Mouse (Mus musculus) heart, adult 18-20 months (tissue): ENCODE measurements around the gene Mxi1. TPM values are rescaled to one million over a fixed set of nuclear protein-coding genes. Genes with fewer than 3 reads are reported as not detected.

Experiments
- DNase-seq, 2 experiments: peaks; one replicate each; pipeline ENCODE4 v3.0.0; 2021 to 2022; ENCODE audit warnings: mixed read lengths in 1 of 2
- total RNA-seq, 2 experiments: library from RNA; stranded (reverse); gene quantifications; 2 replicates each; pipeline ENCODE4 v1.2.3; 2021

Mxi1 gene
- total RNA-seq, 2 experiments from 2014 or later, result 37.8 to 42.7 TPM

DNA sequence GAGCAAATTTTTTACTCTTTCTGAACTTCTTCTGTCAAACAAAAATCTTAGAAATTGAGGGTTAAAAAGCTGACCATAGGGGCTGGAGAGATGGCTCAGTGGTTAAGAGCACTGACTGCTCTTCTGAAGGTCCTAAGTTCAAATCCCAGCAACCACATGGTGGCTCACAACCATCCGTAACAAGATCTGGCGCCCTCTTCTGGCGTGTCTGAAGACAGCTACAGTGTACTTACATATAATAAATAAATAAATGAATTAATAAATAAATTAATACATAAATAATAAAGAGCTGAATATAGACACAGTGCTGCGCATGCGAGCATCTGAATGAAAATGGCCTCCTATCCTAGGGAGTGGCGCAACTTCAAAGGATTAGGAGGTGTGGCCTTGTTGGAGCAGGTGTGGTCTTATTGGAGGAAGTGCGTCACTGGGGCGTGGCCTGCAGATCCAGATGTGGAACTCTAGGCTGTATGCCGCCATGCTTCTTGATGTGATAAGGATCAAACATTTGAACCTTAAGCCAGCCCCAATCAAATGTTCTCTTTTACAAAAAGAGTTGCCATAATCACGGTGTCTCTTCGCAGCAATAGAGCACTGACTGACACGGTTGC lies 12.2 kb downstream of the Mxi1 start:
- DNase-seq, result no peak

DNA sequence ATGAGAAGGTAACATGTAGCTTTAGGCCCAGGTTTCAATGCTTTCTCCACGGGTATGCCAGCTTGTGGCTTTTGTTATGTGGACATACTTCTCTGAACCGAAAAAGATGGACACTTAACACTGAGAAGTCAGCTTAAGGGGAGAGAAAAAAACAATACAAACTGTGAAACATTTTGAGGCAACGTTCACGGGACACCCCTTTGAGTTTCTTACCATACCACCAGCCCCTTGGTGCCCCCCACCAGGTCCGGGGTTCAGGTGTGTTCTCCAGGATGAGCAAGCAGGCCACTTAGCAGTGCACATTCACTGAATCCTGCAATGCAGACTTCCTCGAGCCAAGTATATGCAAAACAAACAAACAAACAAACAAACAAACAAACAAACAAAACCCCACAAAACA lies 14.5 kb downstream of the Mxi1 start:
- no peak for DNase-seq

DNA sequence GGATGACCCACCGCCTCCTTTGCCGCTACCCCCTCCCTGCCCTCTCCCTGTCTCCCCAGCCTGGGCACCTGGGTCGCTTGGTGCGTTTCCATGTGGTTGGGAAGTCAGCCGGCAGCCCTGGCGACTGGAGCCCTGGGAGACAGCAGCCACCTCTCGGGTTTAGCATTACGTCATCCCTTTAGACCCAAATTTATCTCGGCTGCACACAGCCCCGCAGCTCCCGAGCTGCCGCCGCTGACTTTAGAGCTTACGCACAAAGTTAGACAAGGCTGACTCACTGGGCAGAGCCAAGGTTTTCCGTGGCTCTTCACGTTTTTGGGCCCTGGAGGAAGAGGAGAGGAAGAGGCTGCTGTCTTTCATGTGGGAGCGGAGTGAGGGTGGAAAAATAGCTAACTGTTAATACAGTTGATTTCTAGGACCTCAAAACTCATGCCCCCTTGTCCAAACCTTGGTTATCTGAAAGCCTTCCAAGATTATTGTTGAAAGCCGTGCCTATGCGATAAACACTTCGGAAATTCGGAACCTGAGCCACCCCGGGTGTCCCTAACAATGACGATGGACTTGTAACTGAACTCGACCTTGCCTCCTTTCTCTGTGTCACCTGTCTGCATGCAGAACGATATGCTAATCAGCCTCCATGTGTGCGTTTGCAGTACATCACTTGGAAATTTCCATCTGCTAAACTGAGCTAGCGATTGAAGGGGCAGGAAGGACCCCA lies 15.4 kb downstream of the Mxi1 start:
- DNase-seq, result peak; percentile 80 to 86

GRCm38 (mm10) chr19:53328116-53328515 lies 17.8 kb downstream of the Mxi1 start:
- no peak for DNase-seq

GRCm38 (mm10) chr19:53329221-53329991 lies 19.1 kb downstream of the Mxi1 start:
- peak; percentile 92 to 94 for DNase-seq

- peak; percentile 81 to 83 for DNase-seq
These were observed 19.7 kb downstream of the Mxi1 start for GRCm38 (mm10) chr19:53329992-53330381.

DNA sequence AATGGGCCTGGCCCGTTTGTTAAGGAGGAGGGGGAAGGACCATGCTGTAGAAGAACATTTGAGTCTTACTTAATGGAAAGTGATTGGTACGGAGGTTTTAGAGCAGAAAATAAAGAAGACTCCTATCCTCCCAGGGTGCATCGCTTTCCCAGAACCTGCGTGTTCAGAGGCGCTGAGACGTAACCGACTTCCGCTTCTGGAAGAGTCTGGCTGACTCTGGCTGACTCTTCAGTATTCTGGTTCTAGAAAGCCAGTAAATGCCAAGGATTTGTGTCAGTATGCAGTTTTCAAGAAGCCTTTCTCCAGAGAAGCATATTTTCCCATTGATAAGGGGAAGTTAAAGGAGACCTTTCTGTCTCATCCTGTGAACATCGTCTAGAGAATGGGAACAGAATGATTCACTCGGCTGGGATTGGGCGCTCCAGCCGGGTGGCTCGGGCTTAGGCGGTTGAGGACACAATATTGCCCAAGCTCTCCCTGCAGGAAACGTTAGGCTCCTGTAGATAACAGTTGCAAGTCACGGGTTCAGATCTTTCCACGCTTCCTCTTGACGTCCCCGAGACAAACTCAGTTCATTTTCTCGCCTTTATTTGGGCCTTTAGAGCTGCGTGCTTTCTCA lies 21.7 kb downstream of the Mxi1 start:
- no peak for DNase-seq

- no peak for DNase-seq
These were observed 23.4 kb downstream of the Mxi1 start for GRCm38 (mm10) chr19:53333730-53334129.

GRCm38 (mm10) chr19:53335241-53335640 lies 24.9 kb downstream of the Mxi1 start:
- no peak for DNase-seq

- DNase-seq, result no peak
These were observed 30.1 kb downstream of the Mxi1 start for GRCm38 (mm10) chr19:53340423-53340822.

GRCm38 (mm10) chr19:53343174-53343881 lies 33.0 kb downstream of the Mxi1 start:
- no peak for DNase-seq

DNA sequence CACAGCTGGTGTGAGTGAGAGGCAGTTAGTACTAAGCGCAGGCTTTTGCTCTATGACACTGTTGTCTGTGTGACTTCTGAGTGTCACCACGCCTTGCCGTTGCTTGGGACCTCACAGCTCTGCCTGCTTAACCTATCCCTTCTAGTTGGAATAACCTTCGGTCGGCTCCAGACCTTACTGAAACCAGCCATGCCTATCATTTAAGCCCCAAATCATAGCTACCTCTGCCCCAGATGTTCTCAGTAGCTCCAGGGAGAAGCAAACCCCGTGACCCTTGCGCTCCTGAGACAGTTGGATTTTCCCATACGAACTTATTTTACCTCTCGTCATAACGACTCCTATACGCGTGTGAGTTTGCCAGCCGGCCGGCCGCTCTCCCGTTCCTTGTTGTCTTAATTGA lies 33.7 kb downstream of the Mxi1 start:
- no peak for DNase-seq

DNA sequence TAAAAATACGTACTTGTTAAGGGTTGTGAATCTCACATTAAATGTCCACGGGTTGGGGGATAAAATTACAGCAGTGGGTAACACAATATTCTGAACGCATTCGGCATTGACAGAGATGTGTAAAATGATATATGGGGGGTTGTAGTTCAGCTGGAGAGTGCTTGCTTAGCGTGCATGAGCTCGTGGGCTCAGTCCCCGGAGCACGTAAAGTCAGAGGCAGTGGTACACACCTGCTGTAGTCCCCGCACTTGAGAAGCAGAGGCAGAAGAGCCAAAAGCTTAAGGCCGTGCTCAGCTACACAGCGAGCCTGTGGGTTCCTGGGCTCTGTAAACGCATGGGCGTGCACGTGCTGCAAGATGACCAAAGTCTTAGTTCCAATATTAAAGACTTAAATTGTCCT lies 35.4 kb downstream of the Mxi1 start:
- no peak for DNase-seq

GRCm38 (mm10) chr19:53353864-53354263 lies 43.5 kb downstream of the Mxi1 start:
- peak in 1 of 2 experiments; percentile 22 for DNase-seq

GRCm38 (mm10) chr19:53354271-53355000 lies 44.1 kb downstream of the Mxi1 start:
- DNase-seq, result no peak

DNA sequence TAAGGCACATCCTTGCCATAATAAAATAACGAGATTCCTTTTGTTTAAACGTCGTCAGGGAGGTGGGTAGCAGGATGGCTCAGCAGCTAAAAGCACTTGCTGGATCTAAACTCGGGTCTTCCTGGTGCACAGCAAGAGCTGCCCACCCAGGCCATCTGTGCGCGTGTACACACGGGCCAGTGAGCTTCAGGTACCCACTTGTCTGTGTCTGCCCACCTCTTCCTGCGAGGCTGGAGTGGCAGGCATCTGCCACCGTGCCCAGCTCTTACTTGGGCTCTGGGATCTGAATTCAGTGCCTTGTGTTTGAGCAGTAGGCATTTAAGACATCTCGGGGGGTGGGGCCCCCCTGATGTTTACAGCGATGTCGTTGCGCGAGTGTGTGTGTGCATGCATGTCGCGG lies 44.7 kb downstream of the Mxi1 start:
- DNase-seq, result no peak

DNA sequence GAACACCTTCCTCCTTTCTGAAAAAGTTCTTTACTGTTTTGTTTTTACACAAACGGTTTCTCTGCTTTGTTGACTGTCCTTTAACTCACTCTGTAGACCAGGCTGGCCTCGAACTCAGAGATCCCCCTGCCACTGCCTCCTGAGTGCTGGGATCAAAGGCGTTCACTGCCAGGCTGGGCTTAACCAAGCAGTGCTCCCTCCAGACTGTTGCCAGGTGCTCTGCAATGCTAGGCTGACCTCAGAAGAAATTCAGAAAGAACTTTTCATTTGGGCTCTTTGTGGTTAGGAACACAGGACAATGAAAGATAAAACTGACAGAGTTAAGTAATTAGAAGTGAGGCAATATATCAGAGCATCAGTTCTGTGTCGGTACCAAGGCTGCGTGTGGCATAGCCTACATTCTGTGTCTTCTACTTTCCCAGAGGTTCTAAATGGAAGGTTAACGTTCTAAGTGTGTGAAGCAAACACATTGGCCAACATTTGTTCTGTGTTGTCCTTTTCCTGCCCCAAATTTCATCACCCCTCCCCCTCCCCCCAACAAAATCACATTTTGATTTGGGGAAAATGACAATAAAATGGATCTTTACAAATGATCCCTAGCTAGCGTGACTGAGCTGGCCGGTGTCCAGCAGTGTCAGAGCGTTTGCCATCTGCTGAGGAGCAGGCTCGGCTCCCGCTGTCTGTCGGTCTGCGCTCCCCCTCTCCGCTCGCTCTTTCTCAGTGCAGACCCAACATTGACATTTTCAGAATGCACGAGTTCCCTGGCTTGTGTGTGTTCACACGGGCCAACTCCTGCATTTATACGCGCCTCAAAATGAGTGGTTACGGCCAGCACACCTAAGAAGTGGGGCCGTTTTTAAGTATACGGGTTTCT lies 49.1 kb downstream of the Mxi1 start:
- peak; percentile 42 to 75 for DNase-seq

DNA sequence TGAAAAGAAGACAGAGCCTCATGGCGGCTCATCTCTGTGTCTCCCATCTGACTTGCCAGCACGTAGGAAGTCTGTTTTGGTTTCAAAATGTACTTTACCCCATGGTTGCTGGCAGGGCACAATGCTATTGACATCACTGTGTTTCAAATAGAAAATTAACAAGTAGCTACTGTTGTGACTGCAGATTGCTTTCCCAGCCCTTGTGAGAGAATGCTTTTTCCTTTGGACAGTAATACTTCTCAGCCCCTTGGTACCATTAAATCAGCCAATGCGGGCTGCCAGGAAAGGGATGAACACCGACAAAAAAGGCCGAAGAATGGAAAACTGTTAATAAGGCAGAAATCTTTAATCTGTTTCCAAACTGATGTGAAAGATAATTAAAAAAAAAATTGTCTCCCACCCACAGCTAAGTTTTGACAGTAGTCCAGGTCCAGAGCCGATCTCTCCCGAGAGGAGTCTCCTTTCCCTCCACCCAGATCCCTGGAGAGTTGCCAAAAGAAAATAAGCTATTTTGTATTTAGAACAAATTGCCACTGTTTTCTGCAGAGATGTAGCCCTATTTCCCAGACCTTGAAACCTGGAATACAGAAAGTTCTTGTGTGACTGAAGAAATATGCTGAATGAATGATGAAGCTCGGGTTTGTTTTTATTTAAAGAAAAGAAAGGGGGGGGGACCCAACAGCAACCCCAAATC lies 50.1 kb downstream of the Mxi1 start:
- peak; percentile 30 to 62 for DNase-seq

GRCm38 (mm10) chr19:53362967-53363366 lies 52.6 kb downstream of the Mxi1 start:
- DNase-seq, result no peak

GRCm38 (mm10) chr19:53364551-53364950 lies 54.2 kb downstream of the Mxi1 start:
- no peak for DNase-seq
